Comparison of ENCODE assay signal across 8 mouse cellular contexts in the genomic region with DNA sequence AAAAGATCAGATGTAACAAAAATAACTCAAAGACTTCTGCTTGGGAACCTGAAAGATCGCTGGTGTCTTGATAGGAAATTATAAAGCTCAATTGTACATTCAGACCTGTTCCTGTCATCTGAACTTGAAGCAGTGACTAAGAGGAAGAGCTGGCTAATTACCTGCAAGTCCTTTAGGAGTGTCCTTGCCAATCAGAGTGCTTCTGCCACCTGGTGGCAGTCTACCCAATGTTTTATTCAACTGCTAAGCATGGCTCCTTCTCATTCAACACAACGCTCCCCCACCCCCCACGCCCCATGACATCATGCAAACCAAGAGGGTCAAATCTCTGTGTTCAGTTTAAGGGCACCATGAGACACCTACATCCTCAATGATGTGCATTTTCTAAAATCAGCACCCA. TPM values are rescaled to one million over a fixed set of nuclear protein-coding genes. Genes with fewer than 3 reads are reported as not detected.
DNase-seq lines count a peak whose midpoint lies in the region; ATAC-seq and TF ChIP-seq lines count a peak whose summit lies in the region.

No protein-coding gene starts in this region.

- no peak overlapping the region for H3K4me3 ChIP-seq in ES-Bruce4 (ENCODE audit: low read depth, low read length)
- H3K4me3 ChIP-seq in bone marrow, adult 2 months (replicated peaks; ENCODE audit: control insufficient read depth, low read depth, low read length), result no peak overlapping the region
- H3K4me3 ChIP-seq in embryonic fibroblast, embryonic 13.5 days (ENCODE audit: insufficient read depth, low read length), result no peak overlapping the region
- no peak overlapping the region for H3K4me3 ChIP-seq in heart, embryonic 12.5 days
- no peak overlapping the region for H3K4me3 ChIP-seq in liver, embryonic 11.5 days (ENCODE audit: low read depth, low read length)
- H3K4me3 ChIP-seq in neural tube, embryonic 13.5 days, result no peak overlapping the region

- TF ChIP-seq CTCF in ES-Bruce4 (IDR thresholded peaks at IDR 0.05; ENCODE audit: low read depth, low read length), result peak; percentile 30
- peak; percentile 31; the same call in 1 of the 2 replicates for TF ChIP-seq CTCF in bone marrow, adult 2 months (IDR thresholded peaks at IDR 0.05; ENCODE audit: control insufficient read depth, insufficient read depth, low read length)
- TF ChIP-seq CTCF in embryonic fibroblast, embryonic 13.5 days (IDR thresholded peaks at IDR 0.05; ENCODE audit: borderline replicate concordance, insufficient read depth, low read length), result peak; percentile 13; the same call in 1 of the 2 replicates

- H3K36me3 ChIP-seq in ES-Bruce4 (ENCODE audit: control insufficient read depth, insufficient read depth, low read length, poor library complexity, severe bottlenecking), result no peaks in the 10 kb centered on the region
- no peaks in the 10 kb centered on the region for H3K36me3 ChIP-seq in heart, embryonic 12.5 days
- H3K36me3 ChIP-seq in liver, embryonic 11.5 days (ENCODE audit: control insufficient read depth, insufficient read depth, low read length), result no peaks in the 10 kb centered on the region
- H3K36me3 ChIP-seq in neural tube, embryonic 13.5 days, result no peaks in the 10 kb centered on the region

- peak; percentile 29; the same call in 1 of the 2 replicates for ATAC-seq in heart, embryonic 12.5 days (ENCODE audit: insufficient number of reproducible peaks, low FRiP score)
- ATAC-seq in liver, embryonic 11.5 days (replicated peaks; ENCODE audit: low FRiP score), result no peak
- peak; percentile 48; the same call in 1 of the 2 replicates for ATAC-seq in neural tube, embryonic 13.5 days (ENCODE audit: low read depth)

- 4% methylated on average over 3 of the region's 3 CpGs for WGBS in bone marrow, adult 2 months
- 11% methylated on average over 3 of the region's 3 CpGs for WGBS in heart, embryonic 12.5 days
- 12% methylated on average over 3 of the region's 3 CpGs for WGBS in liver, embryonic 11.5 days
- WGBS in neural tube, embryonic 13.5 days, result 11% methylated on average over 3 of the region's 3 CpGs

- no peak overlapping the region for H3K9ac ChIP-seq in ES-Bruce4 (ENCODE audit: low read depth, poor library complexity, severe bottlenecking)
- H3K9ac ChIP-seq in heart, embryonic 12.5 days, result no peak overlapping the region
- H3K9ac ChIP-seq in liver, embryonic 11.5 days (ENCODE audit: low read depth, low read length), result no peak overlapping the region
- no peak overlapping the region for H3K9ac ChIP-seq in neural tube, embryonic 13.5 days

- no peak overlapping the region for H3K27ac ChIP-seq in ES-Bruce4 (ENCODE audit: insufficient read depth, low read length)
- no peak overlapping the region for H3K27ac ChIP-seq in bone marrow, adult 2 months (ENCODE audit: control insufficient read depth, insufficient read depth, low read depth, low read length, poor library complexity)
- no peak overlapping the region for H3K27ac ChIP-seq in embryonic fibroblast, embryonic 13.5 days (ENCODE audit: insufficient read depth, low read length)
- no peak overlapping the region for H3K27ac ChIP-seq in heart, embryonic 12.5 days (ENCODE audit: poor library complexity, severe bottlenecking)
- H3K27ac ChIP-seq in liver, embryonic 11.5 days (ENCODE audit: low read depth, low read length), result no peak overlapping the region
- H3K27ac ChIP-seq in neural tube, embryonic 13.5 days (replicated peaks), result no peak overlapping the region

- DNase-seq in kidney, postnatal 10 days, result peak; percentile 90
- DNase-seq in liver, embryonic 11.5 days (ENCODE audit: low spot score), result peak; percentile 39
- peak; percentile 66 for DNase-seq in thymus, postnatal 0 days (ENCODE audit: low spot score)

- H3K4me2 ChIP-seq in heart, embryonic 12.5 days, result no peak overlapping the region
- no peak overlapping the region for H3K4me2 ChIP-seq in liver, embryonic 11.5 days
- H3K4me2 ChIP-seq in neural tube, embryonic 13.5 days, result no peak overlapping the region

- TF ChIP-seq EP300 in ES-Bruce4 (IDR thresholded peaks at IDR 0.05; ENCODE audit: insufficient read depth, low read depth, low read length), result no peak

- H3K9me3 ChIP-seq in ES-Bruce4 (replicated peaks; ENCODE audit: control insufficient read depth, insufficient read depth, low read length, poor library complexity, severe bottlenecking), result no peaks in the 10 kb centered on the region
- H3K9me3 ChIP-seq in heart, embryonic 12.5 days (replicated peaks), result no peaks in the 10 kb centered on the region
- H3K9me3 ChIP-seq in liver, embryonic 11.5 days (ENCODE audit: control insufficient read depth, low read length), result no peaks in the 10 kb centered on the region
- no peaks in the 10 kb centered on the region for H3K9me3 ChIP-seq in neural tube, embryonic 13.5 days

- no peaks in the 10 kb centered on the region for H3K27me3 ChIP-seq in ES-Bruce4 (ENCODE audit: control insufficient read depth, insufficient read depth, low read length, poor library complexity, severe bottlenecking)
- H3K27me3 ChIP-seq in heart, embryonic 12.5 days (replicated peaks), result no peaks in the 10 kb centered on the region
- H3K27me3 ChIP-seq in liver, embryonic 11.5 days (replicated peaks; ENCODE audit: control insufficient read depth, insufficient read depth, low read length), result no peaks in the 10 kb centered on the region
- H3K27me3 ChIP-seq in neural tube, embryonic 13.5 days, result no peaks in the 10 kb centered on the region

- TF ChIP-seq POLR2A in ES-Bruce4 (IDR thresholded peaks at IDR 0.05; ENCODE audit: insufficient read depth, low read length), result no peak
- no peak for TF ChIP-seq POLR2A in bone marrow, adult 2 months (IDR thresholded peaks at IDR 0.05; ENCODE audit: borderline replicate concordance, control insufficient read depth, low read depth, low read length)
- no peak for TF ChIP-seq POLR2A in embryonic fibroblast, embryonic 13.5 days (IDR thresholded peaks at IDR 0.05; ENCODE audit: low read depth, low read length)

- peaks cover 1% of the 10 kb centered on the region for H3K4me1 ChIP-seq in ES-Bruce4 (ENCODE audit: control insufficient read depth, insufficient read depth, low read length)
- no peaks in the 10 kb centered on the region for H3K4me1 ChIP-seq in bone marrow, adult 2 months (ENCODE audit: control insufficient read depth, insufficient read depth, low read length)
- H3K4me1 ChIP-seq in embryonic fibroblast, embryonic 13.5 days (ENCODE audit: control insufficient read depth, insufficient read depth, low read length), result no peaks in the 10 kb centered on the region
- no peaks in the 10 kb centered on the region for H3K4me1 ChIP-seq in heart, embryonic 12.5 days (replicated peaks)
- no peaks in the 10 kb centered on the region for H3K4me1 ChIP-seq in liver, embryonic 11.5 days (replicated peaks; ENCODE audit: control insufficient read depth, insufficient read depth, low read length)
- H3K4me1 ChIP-seq in neural tube, embryonic 13.5 days (replicated peaks), result peaks cover 24% of the 10 kb centered on the region

RNA-seq across cellular contexts. Expression of gene Ccdc122, which starts 28.3 kb away (rescaled TPM):
- polyA plus RNA-seq in ES-Bruce4 (2011; ENCODE audit: insufficient read depth, insufficient read length, low read depth, missing spikeins), result 2.0 and 3.7 TPM in 2 replicates
- 1.9 TPM in 1 of 2 replicates, not detected in the other for polyA plus RNA-seq in bone marrow, adult 2 months (2011; ENCODE audit: insufficient read depth, insufficient read length, low replicate concordance, missing spikeins)
- 14.9 and 15.6 TPM in 2 replicates for polyA plus RNA-seq in embryonic fibroblast, embryonic 13.5 days (2011; ENCODE audit: insufficient read length, low read depth, missing spikeins)
- polyA plus RNA-seq in heart, embryonic 12.5 days (2016; fragmentation: Nextera tagmentation; extraction: Ambion mirVana), result 2.0 and 2.4 TPM in 2 replicates
- 2.3 and 3.1 TPM in 2 replicates for polyA plus RNA-seq in liver, embryonic 11.5 days (2014; fragmentation: Nextera tagmentation; extraction: Ambion mirVana)
- polyA plus RNA-seq in neural tube, embryonic 13.5 days (2015; fragmentation: Nextera tagmentation; extraction: Ambion mirVana), result 1.0 and 1.2 TPM in 2 replicates
- 4.9 and 5.1 TPM in 2 replicates for polyA plus RNA-seq in thymus, postnatal 0 days (2015; fragmentation: Nextera tagmentation; extraction: Ambion mirVana)

RNA-seq across cellular contexts. Expression of gene Lacc1, which starts 28.5 kb away (rescaled TPM):
- polyA plus RNA-seq in ES-Bruce4 (2011; ENCODE audit: insufficient read depth, insufficient read length, low read depth, missing spikeins), result 6.2 and 6.7 TPM in 2 replicates
- polyA plus RNA-seq in bone marrow, adult 2 months (2011; ENCODE audit: insufficient read depth, insufficient read length, low replicate concordance, missing spikeins), result 2.1 and 3.0 TPM in 2 replicates
- 17.1 and 19.8 TPM in 2 replicates for polyA plus RNA-seq in embryonic fibroblast, embryonic 13.5 days (2011; ENCODE audit: insufficient read length, low read depth, missing spikeins)
- polyA plus RNA-seq in heart, embryonic 12.5 days (2016; fragmentation: Nextera tagmentation; extraction: Ambion mirVana), result 10.2 and 10.6 TPM in 2 replicates
- polyA plus RNA-seq in liver, embryonic 11.5 days (2014; fragmentation: Nextera tagmentation; extraction: Ambion mirVana), result 8.1 and 8.4 TPM in 2 replicates
- polyA plus RNA-seq in neural tube, embryonic 13.5 days (2015; fragmentation: Nextera tagmentation; extraction: Ambion mirVana), result 3.5 and 3.6 TPM in 2 replicates
- polyA plus RNA-seq in thymus, postnatal 0 days (2015; fragmentation: Nextera tagmentation; extraction: Ambion mirVana), result 16.2 and 17.1 TPM in 2 replicates

Comparison
In these comparisons a context has a peak if more than half of its experiments do, and no peak if none do; other contexts are left out.
1. DNase-seq: peak in every context shown above with its lines; median percentile 90 in kidney, postnatal 10 days; 66 in thymus, postnatal 0 days; 39 in liver, embryonic 11.5 days.